Mouse (Mus musculus): ENCODE results near the gene Cfd. TPM values are rescaled to one million over a fixed set of nuclear protein-coding genes. Genes with fewer than 3 reads are reported as not detected.

The Cfd gene
- total RNA-seq, 1 experiment from 2014 or later, result not detected

GRCm38 (mm10) chr10:79927324-79928029, 36.8 kb downstream of the Cfd start:
- ATAC-seq (ENCODE audit: extremely low read depth, insufficient number of reproducible peaks, low FRiP score, poor library complexity, severe bottlenecking), result no peak

- peak; percentile 23; the same call in 1 of the 2 replicates for ATAC-seq (ENCODE audit: extremely low read depth, insufficient number of reproducible peaks, low FRiP score, poor library complexity, severe bottlenecking)
Measured at GRCm38 (mm10) chr10:79928030-79928694, 37.5 kb downstream of the Cfd start.

GRCm38 (mm10) chr10:79928907-79929701, 38.5 kb downstream of the Cfd start:
- no peak for ATAC-seq (ENCODE audit: extremely low read depth, insufficient number of reproducible peaks, low FRiP score, poor library complexity, severe bottlenecking)

- no peak for ATAC-seq (ENCODE audit: extremely low read depth, insufficient number of reproducible peaks, low FRiP score, poor library complexity, severe bottlenecking)
Measured at GRCm38 (mm10) chr10:79929967-79930825, 39.5 kb downstream of the Cfd start.

GRCm38 (mm10) chr10:79930826-79931186, 40.2 kb downstream of the Cfd start:
- ATAC-seq (ENCODE audit: extremely low read depth, insufficient number of reproducible peaks, low FRiP score, poor library complexity, severe bottlenecking), result no peak

- ATAC-seq (ENCODE audit: extremely low read depth, insufficient number of reproducible peaks, low FRiP score, poor library complexity, severe bottlenecking), result no peak
Measured at GRCm38 (mm10) chr10:79931797-79932196, 41.1 kb downstream of the Cfd start.

- ATAC-seq (ENCODE audit: extremely low read depth, insufficient number of reproducible peaks, low FRiP score, poor library complexity, severe bottlenecking), result no peak
Measured at GRCm38 (mm10) chr10:79932736-79933135, 42.1 kb downstream of the Cfd start.

- ATAC-seq (ENCODE audit: extremely low read depth, insufficient number of reproducible peaks, low FRiP score, poor library complexity, severe bottlenecking), result no peak
Measured at GRCm38 (mm10) chr10:79933145-79933679, 42.6 kb downstream of the Cfd start.

- no peak for ATAC-seq (ENCODE audit: extremely low read depth, insufficient number of reproducible peaks, low FRiP score, poor library complexity, severe bottlenecking)
Measured at GRCm38 (mm10) chr10:79933861-79934260, 43.2 kb downstream of the Cfd start.

- ATAC-seq (ENCODE audit: extremely low read depth, insufficient number of reproducible peaks, low FRiP score, poor library complexity, severe bottlenecking), result no peak
Measured at GRCm38 (mm10) chr10:79934272-79934721, 43.6 kb downstream of the Cfd start.

- ATAC-seq (ENCODE audit: extremely low read depth, insufficient number of reproducible peaks, low FRiP score, poor library complexity, severe bottlenecking), result no peak
Measured at GRCm38 (mm10) chr10:79934794-79935569, 44.3 kb downstream of the Cfd start.

GRCm38 (mm10) chr10:79936284-79936910, 45.7 kb downstream of the Cfd start:
- ATAC-seq (ENCODE audit: extremely low read depth, insufficient number of reproducible peaks, low FRiP score, poor library complexity, severe bottlenecking), result no peak

GRCm38 (mm10) chr10:79936911-79937441, 46.3 kb downstream of the Cfd start:
- ATAC-seq (ENCODE audit: extremely low read depth, insufficient number of reproducible peaks, low FRiP score, poor library complexity, severe bottlenecking), result peak; percentile 51

GRCm38 (mm10) chr10:79937775-79938526, 47.3 kb downstream of the Cfd start:
- no peak for ATAC-seq (ENCODE audit: extremely low read depth, insufficient number of reproducible peaks, low FRiP score, poor library complexity, severe bottlenecking)

- ATAC-seq (ENCODE audit: extremely low read depth, insufficient number of reproducible peaks, low FRiP score, poor library complexity, severe bottlenecking), result peak; percentile 81
Measured at GRCm38 (mm10) chr10:79940749-79941148, 50.1 kb downstream of the Cfd start.

Measured in neutrophil, adult 5-6 weeks (primary cell).